Mouse (Mus musculus) heart, adult 10 weeks (tissue): ENCODE measurements around the gene Gm18596. TPM values are rescaled to one million over a fixed set of nuclear protein-coding genes. Genes with fewer than 3 reads are reported as not detected.

Source experiments
- polyA plus RNA-seq: library from polyadenylated mRNA; stranded (reverse); fragments of 350-450 nt; fragmentation: Illumina TruSeq; extraction: RNeasy Lipid Tissue Mini Kit (QIAGEN cat#74804); gene quantifications from one replicate; pipeline ENCODE4 v1.2.3, GENCODE M21; 2014; ENCODE audit warnings: low read depth, low replicate concordance

Gene Gm18596
- not detected for polyA plus RNA-seq

DNA sequence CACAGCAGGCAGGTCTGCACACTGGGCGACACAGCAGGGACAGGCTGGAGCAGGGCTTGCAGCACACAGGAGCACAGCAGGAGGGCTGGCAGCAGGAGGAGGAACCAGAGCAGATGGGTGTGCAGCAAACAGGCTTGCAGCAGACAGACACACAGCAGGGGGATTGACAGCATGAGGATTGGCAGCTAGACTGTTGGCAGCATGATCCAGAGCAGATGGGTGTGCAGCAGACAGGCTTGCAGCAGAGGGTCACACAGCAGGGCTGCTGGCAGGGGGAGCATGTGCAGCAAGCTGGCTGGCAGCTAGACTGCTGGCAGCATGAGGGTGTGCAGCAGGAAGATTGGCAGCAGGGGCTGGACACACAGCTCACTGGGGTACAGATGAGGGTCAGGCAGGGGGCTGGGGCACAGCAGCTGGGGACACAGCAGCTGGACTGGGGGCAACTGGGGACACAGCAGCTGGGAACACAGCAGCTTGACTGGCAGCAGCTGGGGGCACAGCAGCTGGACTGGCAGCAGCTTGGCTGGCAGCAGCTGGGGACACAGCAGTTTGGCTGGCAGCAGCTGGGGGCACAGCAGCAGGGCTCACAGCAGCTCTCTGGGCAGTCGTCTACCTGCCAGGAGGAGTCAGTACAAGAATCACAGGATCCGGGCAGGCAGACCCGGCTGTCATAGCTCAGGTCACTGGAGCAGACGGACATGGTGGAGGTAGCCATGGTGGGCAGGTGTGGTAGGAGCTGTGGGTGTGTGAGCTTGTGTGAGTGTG, at the start of gene Gm18596:
Gm18596 (minus strand) TSS at position 715 of the 765 bp plus-strand sequence.

DNA sequence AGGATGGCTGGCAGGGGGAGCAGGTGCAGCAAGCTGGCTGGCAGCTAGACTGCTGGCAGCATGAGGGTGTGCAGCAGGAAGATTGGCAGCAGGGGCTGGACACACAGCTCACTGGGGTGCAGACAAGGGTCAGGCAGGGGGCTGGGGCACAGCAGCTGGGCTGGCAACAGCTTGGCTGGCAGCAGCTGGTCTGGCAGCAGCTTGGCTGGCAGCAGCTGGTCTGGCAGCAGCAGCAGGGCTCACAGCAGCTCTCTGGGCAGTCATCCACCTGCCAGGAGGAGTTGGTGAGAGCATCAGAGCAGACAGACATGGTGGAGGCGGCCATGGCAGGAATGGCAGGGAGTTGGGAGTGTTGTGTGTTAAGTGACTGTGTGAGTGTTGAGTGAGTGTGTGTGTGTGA, 45.4 kb upstream of the Gm18596 start, which contains the start of gene Gm7137:
Gm7137 (minus strand) TSS at position 325 of the 400 bp plus-strand sequence.

DNA sequence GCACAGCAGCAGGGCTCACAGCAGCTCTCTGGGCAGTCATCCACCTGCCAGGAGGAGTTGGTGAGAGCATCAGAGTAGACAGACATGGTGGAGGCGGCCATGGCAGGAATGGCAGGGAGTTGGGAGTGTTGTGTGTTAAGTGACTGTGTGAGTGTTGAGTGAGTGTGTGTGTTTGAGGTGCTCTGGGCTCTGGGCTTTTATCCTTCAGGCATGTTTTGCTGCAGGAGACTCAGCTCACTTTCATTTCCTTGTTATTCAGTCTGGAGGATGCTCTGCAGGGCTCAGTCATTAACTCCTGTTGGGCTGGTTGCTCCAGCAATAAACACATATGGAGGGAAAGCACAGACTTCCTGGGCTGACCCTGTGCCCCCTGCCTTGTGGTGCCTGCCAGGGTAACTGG, 40.0 kb upstream of the Gm18596 start, which contains the start of gene Gm3250:
Gm3250 (minus strand) TSS at position 101 of the 400 bp plus-strand sequence.

DNA sequence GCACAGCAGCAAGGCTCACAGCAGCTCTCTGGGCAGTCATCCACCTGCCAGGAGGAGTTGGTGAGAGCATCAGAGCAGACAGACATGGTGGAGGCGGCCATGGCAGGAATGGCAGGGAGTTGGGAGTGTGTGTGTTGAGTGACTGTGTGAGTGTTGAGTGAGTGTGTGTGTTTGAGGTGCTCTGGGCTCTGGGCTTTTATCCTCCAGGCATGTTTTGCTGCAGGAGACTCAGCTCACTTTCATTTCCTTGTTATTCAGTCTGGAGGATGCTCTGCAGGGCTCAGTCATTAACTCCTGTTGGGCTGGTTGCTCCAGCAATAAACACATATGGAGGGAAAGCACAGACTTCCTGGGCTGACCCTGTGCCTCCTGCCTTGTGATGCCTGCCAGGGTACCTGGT, 34.4 kb upstream of the Gm18596 start, which contains the start of gene Gm7138:
Gm7138 (minus strand) TSS at position 101 of the 400 bp plus-strand sequence.

DNA sequence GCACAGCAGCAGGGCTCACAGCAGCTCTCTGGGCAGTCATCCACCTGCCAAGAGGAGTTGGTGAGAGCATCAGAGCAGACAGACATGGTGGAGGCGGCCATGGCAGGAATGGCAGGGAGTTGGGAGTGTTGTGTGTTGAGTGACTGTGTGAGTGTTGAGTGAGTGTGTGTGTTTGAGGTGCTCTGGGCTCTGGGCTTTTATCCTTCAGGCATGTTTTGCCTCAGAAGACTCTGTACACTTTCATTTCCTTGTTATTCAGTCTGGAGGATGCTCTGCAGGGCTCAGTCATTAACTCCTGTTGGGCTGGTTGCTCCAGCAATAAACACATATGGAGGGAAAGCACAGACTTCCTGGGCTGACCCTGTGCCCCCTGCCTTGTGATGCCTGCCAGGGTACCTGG, 28.8 kb upstream of the Gm18596 start, which contains the start of gene Gm3238:
Gm3238 (minus strand) TSS at position 101 of the 400 bp plus-strand sequence.

DNA sequence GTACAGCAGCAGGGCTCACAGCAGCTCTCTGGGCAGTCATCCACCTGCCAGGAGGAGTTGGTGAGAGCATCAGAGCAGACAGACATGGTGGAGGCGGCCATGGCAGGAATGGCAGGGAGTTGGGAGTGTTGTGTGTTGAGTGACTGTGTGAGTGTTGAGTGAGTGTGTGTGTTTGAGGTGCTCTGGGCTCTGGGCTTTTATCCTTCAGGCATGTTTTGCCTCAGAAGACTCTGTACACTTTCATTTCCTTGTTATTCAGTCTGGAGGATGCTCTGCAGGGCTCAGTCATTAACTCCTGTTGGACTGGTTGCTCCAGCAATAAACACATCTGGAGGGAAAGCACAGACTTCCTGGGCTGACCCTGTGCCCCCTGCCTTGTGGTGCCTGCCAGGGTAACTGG, 17.1 kb upstream of the Gm18596 start, which contains the start of gene Gm3233:
Gm3233 (minus strand) TSS at position 101 of the 400 bp plus-strand sequence.

DNA sequence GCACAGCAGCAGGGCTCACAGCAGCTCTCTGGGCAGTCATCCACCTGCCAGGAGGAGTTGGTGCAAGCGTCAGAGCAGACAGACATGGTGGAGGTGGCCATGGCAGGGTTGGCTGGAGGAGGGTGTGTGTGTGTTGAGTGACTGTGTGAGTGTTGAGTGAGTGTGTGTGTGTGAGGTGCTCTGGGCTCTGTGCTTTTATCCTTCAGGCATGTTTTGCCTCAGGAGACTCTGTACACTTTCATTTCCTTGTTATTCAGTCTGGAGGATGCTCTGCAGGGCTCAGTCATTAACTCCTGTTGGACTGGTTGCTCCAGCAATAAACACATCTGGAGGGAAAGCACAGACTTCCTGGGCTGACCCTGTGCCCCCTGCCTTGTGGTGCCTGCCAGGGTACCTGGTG, 8.8 kb upstream of the Gm18596 start, which contains the start of gene Gm9736:
Gm9736 (minus strand) TSS at position 101 of the 400 bp plus-strand sequence.

DNA sequence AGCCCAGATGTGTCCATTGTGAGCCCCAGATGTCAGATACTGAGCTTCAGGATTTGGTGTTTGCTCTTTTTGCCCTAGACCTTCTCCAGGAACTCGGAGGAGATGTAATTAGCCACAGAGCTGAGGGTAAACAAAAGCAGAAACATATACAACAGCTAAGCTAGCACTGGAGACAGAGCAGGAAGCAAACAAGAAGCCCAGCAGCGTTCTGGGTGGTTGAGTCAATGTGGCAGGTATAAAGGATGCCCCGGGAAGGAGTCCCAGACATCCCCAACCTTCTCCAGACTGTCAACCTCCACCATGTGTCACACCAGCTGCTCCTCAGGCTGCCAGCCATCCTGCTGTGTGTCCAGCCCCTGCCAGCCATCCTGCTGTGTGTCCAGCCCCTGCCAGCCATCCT, 16.3 kb downstream of the Gm18596 start, which contains the start of gene Gm10100:
Gm10100 (plus strand) TSS at position 301 of the 400 bp plus-strand sequence.

DNA sequence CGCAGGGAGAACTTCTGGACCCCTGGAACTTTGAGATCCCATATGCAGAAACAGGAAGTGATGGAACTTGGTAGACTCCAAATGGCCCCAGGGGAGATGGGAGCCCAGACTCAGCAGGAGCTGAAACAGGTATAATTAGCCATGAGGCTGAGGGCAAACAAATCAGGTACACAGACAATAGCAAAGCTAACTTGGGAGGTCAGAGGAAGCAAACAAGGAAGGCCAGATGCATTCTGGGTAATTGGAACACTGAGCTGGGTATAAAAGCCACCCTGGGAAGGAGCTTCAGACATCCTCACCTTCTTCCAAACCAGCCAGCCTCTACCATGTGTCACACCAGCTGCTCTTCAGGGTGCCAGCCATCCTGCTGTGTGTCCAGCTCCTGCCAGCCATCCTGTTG, 22.1 kb downstream of the Gm18596 start, which contains the start of gene Krtap12-1:
Krtap12-1 (plus strand) TSS at position 301 of the 400 bp plus-strand sequence.

DNA sequence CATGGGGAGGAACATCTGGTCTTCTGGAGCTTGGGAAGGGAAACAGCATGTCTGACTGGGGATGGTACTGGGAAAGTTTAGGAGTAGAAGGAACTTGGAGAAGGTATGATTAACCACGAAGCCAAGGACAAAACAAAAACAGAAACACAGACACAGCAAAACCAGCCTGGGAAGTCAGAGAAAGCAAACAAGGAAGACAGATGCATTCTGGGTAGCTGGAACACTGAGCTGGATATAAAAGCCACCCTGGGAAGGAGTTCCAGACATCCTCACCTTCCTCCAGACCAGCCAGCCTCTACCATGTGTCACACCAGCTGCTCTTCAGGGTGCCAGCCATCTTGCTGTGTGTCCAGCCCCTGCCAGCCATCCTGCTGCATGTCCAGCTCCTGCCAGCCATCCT, 26.9 kb downstream of the Gm18596 start, which contains the start of gene Gm10142:
Gm10142 (plus strand) TSS at position 301 of the 400 bp plus-strand sequence.

DNA sequence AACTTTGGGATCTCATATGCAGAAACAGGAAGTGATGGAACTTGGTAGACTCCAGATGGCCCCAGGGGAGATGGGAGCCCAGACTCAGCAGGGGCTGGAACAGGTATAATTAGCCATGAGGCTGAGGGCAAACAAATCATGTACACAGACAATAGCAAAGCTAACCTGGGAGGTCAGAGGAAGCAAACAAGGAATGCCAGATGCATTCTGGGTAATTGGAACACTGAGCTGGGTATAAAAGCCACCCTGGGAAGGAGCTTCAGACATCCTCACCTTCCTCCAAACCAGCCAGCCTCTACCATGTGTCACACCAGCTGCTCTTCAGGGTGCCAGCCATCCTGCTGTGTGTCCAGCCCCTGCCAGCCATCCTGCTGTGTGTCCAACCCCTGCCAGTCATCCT, 31.3 kb downstream of the Gm18596 start, which contains the start of gene Gm10024:
Gm10024 (plus strand) TSS at position 301 of the 400 bp plus-strand sequence.

DNA sequence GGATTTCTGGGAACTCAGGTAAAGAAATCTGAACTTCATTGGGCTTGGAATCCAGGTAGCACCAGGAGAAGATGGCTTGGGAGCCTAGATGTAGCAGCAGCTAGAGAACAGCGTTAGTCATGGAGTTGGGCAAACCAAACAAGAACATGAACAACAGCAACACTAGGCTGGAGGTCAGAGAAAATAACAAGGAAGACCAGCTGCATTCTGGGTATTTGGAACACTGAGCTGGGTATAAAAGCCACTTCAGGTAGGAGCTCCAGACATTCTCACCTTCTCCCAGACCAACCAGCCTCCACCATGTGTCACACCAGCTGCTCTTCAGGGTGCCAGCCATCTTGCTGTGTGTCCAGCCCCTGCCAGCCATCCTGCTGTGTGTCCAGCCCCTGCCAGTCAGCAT, 36.1 kb downstream of the Gm18596 start, which contains the start of gene Gm10272:
Gm10272 (plus strand) TSS at position 301 of the 400 bp plus-strand sequence.

DNA sequence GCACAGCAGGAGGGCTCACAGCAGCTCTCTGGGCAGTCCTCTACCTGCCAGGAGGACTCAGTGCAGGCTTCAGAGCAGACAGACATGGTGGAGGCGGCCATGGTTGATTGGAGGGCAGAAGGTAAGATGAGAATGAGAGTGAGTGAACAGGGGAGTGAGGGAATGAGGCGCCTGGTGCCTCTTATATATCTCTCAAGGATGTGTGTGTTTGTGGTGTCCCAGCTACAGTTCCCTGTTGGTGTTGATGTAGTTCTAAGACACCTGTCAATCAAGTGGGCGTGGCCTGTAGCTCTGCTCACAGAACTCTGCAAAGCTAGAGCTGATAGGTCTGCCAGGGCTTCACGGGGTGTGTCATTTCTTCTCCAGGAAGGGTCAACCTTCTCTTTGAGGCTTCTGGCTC, 45.3 kb downstream of the Gm18596 start, which contains the start of gene Gm9508:
Gm9508 (minus strand) TSS at position 101 of the 400 bp plus-strand sequence.

Other genes with a start within 250 kb of the Gm18596 start
- gene Fam207a, start 226.9 kb downstream of the Gm18596 start, polyA plus RNA-seq: 9.9 TPM
- 4.4 TPM for gene Itgb2, start 212.4 kb downstream of the Gm18596 start, polyA plus RNA-seq
- 132 TPM for gene Pttg1ip, start 160.9 kb downstream of the Gm18596 start, polyA plus RNA-seq
- gene Sumo3, start 136.5 kb downstream of the Gm18596 start, polyA plus RNA-seq: 87.1 TPM
- not detected for gene Gm49325, start 136.4 kb downstream of the Gm18596 start, polyA plus RNA-seq
- 65.2 TPM for gene Ube2g2, start 120.4 kb downstream of the Gm18596 start, polyA plus RNA-seq
- gene Tspear, start 56.1 kb downstream of the Gm18596 start, polyA plus RNA-seq: not detected
- gene Gm19402, start 51.9 kb downstream of the Gm18596 start, polyA plus RNA-seq: not detected
- not detected for gene Gm9508, start 45.4 kb downstream of the Gm18596 start, polyA plus RNA-seq
- gene Gm10272, start 36.0 kb downstream of the Gm18596 start, polyA plus RNA-seq: not detected
- gene Gm10024, start 31.2 kb downstream of the Gm18596 start, polyA plus RNA-seq: not detected
- gene Gm10142, start 26.8 kb downstream of the Gm18596 start, polyA plus RNA-seq: not detected
- not detected for gene Krtap12-1, start 22.0 kb downstream of the Gm18596 start, polyA plus RNA-seq
- not detected for gene Gm10100, start 16.2 kb downstream of the Gm18596 start, polyA plus RNA-seq
- not detected for gene Gm9736, start 8.7 kb upstream of the Gm18596 start, polyA plus RNA-seq
- not detected for gene Gm3233, start 17.0 kb upstream of the Gm18596 start, polyA plus RNA-seq
- not detected for gene Gm3238, start 28.7 kb upstream of the Gm18596 start, polyA plus RNA-seq
- gene Gm7138, start 34.3 kb upstream of the Gm18596 start, polyA plus RNA-seq: not detected
- not detected for gene Gm3250, start 39.9 kb upstream of the Gm18596 start, polyA plus RNA-seq
- not detected for gene Gm7137, start 45.6 kb upstream of the Gm18596 start, polyA plus RNA-seq
- not detected for gene Gm9639, start 52.4 kb upstream of the Gm18596 start, polyA plus RNA-seq
- not detected for gene Gm19668, start 56.5 kb upstream of the Gm18596 start, polyA plus RNA-seq
- not detected for gene Gm9507, start 69.2 kb upstream of the Gm18596 start, polyA plus RNA-seq
- gene Gm2696, start 72.0 kb upstream of the Gm18596 start, polyA plus RNA-seq: not detected
- gene Krtap10-4, start 84.5 kb upstream of the Gm18596 start, polyA plus RNA-seq: not detected
- gene Krtap10-10, start 93.3 kb upstream of the Gm18596 start, polyA plus RNA-seq: not detected
- gene Gm36176, start 104.2 kb upstream of the Gm18596 start, polyA plus RNA-seq: not detected
- not detected for gene Gm10318, start 110.2 kb upstream of the Gm18596 start, polyA plus RNA-seq
- not detected for gene Gm3285, start 119.3 kb upstream of the Gm18596 start, polyA plus RNA-seq
- 0.13 TPM for gene Lrrc3, start 159.9 kb upstream of the Gm18596 start, polyA plus RNA-seq
- gene Trpm2, start 227.9 kb upstream of the Gm18596 start, polyA plus RNA-seq: 0.55 TPM
- 14.6 TPM for gene 1810043G02Rik, start 235.9 kb upstream of the Gm18596 start, polyA plus RNA-seq